Mouse (Mus musculus) adrenal gland, postnatal 14 days (tissue): ENCODE results near the gene Gm20388. TPM values are rescaled to one million over a fixed set of nuclear protein-coding genes. Genes with fewer than 3 reads are reported as not detected.

Experiments
- DNase-seq: peaks from one replicate; pipeline ENCODE4 v3.0.0; 2021; ENCODE audit warnings: mixed read lengths
- total RNA-seq: library from RNA; stranded (reverse); gene quantifications from 2 replicates; pipeline ENCODE4 v1.2.3, GENCODE M21; 2021

Gm20388 gene
- total RNA-seq, 1 experiment from 2014 or later, result 17.6 TPM

GRCm38 (mm10) chr8:122736623-122737022, 2826.0 kb downstream of the Gm20388 start:
- DNase-seq, result no peak

GRCm38 (mm10) chr8:122737071-122737470, 2826.4 kb downstream of the Gm20388 start:
- peak; percentile 32 for DNase-seq

GRCm38 (mm10) chr8:122737886-122738285, 2827.2 kb downstream of the Gm20388 start:
- DNase-seq, result no peak

- peak; percentile 49 for DNase-seq
Measured at GRCm38 (mm10) chr8:122739102-122739725, 2828.6 kb downstream of the Gm20388 start.

GRCm38 (mm10) chr8:122742471-122742870, 2831.8 kb downstream of the Gm20388 start:
- no peak for DNase-seq

- no peak for DNase-seq
Measured at GRCm38 (mm10) chr8:122745022-122745749, 2834.5 kb downstream of the Gm20388 start.

- no peak for DNase-seq
Measured at GRCm38 (mm10) chr8:122745750-122746275, 2835.2 kb downstream of the Gm20388 start.

- DNase-seq, result no peak
Measured at GRCm38 (mm10) chr8:122746439-122746838, 2835.8 kb downstream of the Gm20388 start.

- DNase-seq, result no peak
Measured at GRCm38 (mm10) chr8:122747825-122748224, 2837.2 kb downstream of the Gm20388 start.

GRCm38 (mm10) chr8:122749333-122749958, 2838.8 kb downstream of the Gm20388 start:
- no peak for DNase-seq

GRCm38 (mm10) chr8:122751342-122751741, 2840.7 kb downstream of the Gm20388 start:
- peak; percentile 34 for DNase-seq

GRCm38 (mm10) chr8:122752111-122752721, 2841.6 kb downstream of the Gm20388 start:
- no peak for DNase-seq

- no peak for DNase-seq
Measured at GRCm38 (mm10) chr8:122758597-122758996, 2848.0 kb downstream of the Gm20388 start.

- DNase-seq, result no peak
Measured at GRCm38 (mm10) chr8:122760116-122760515, 2849.5 kb downstream of the Gm20388 start.

GRCm38 (mm10) chr8:122761109-122761508, 2850.5 kb downstream of the Gm20388 start:
- DNase-seq, result no peak

GRCm38 (mm10) chr8:122762731-122763266, 2852.2 kb downstream of the Gm20388 start:
- DNase-seq, result peak; percentile 53

GRCm38 (mm10) chr8:122763267-122763738, 2852.7 kb downstream of the Gm20388 start:
- DNase-seq, result peak; percentile 36

GRCm38 (mm10) chr8:122764790-122765474, 2854.3 kb downstream of the Gm20388 start:
- DNase-seq, result peak; percentile 27

GRCm38 (mm10) chr8:122766189-122766588, 2855.5 kb downstream of the Gm20388 start:
- DNase-seq, result no peak

- DNase-seq, result peak; percentile 76
Measured at GRCm38 (mm10) chr8:122766647-122767200, 2856.1 kb downstream of the Gm20388 start.

- DNase-seq, result no peak
Measured at GRCm38 (mm10) chr8:122767229-122767628, 2856.6 kb downstream of the Gm20388 start.
